Mouse (Mus musculus) left cerebral cortex, postnatal 10 days (tissue): ENCODE measurements around the gene Sema4a. TPM values are rescaled to one million over a fixed set of nuclear protein-coding genes. Genes with fewer than 3 reads are reported as not detected.
"Not testable (repeated sequence)": the region's sequence is repeated elsewhere in the genome, so short reads cannot be mapped to it uniquely, and the experiment has no call there.

Experiments used
- DNase-seq, 2 experiments: peaks; one replicate each; pipeline ENCODE4 v3.0.0; 2021 to 2022; ENCODE audit warnings: low spot score in 2 of 2, mixed read lengths in 1 of 2; ENCODE audit errors: extremely low spot score in 1 of 2
- intact Hi-C: fragments of 180-260 bp; cut with DNase I; formaldehyde crosslinking; loops from one replicate; pipeline ENCODE4 v1.15.1; 2025
- total RNA-seq, 2 experiments: library from RNA; stranded (reverse); gene quantifications; 2 replicates each; pipeline ENCODE4 v1.2.3; 2021

Sema4a gene
- total RNA-seq, 2 experiments from 2014 or later: 46.5 to 52.6 TPM

DNA sequence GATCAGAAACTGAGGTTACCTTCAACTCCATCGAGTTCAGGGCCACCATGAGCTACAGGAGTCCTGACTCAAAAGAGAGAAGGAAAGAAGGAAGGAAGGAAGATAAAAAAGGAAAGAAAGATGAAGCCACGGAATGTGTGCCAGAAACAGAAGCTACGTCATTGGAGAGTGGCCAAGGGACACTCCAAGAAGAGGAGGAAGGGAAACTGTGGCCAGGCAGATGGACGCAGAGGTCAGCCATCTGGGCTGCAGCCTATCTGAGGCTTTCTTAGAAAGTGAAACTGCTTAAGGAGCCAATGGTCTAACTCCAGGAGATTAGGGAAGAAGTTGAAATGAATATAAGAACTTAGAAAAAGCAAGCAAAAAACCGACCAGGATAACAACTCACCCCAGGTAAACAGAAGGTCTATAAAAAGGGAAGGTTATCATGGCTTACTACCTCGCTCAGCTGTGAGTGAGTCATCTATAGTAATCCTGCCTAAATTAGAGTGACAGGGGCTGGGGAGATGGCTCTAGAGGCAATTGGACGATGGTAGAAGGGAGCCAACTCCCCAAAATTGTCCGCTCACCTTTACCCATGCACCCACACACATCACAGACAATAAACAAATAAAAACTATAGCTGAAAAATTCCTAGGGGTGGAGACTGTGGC, 14.4 kb downstream of the Sema4a start:
- intact Hi-C loops: no loop called here

DNA sequence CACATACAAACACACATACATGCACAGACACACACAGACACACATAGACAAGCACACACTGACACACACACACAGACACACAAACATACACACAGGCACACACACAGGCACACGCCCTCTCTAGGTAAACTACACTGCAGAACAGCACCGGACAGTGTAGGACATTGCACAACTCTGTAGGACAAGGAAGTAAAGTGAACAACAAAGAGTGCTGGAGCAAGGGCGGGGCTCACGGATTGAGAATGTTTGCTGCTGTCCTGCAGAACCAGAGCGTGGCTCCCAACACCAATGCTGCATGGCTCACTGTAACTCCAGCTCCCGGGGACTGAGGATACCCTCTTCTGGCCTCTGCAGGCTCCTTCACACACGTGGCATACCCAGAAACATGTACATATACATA, 18.1 kb downstream of the Sema4a start:
- intact Hi-C loops: no loop called here
- DNase-seq: no peak

More for the DNA sequence above, 14.4 kb downstream of the Sema4a start:
- DNase-seq: peak in 1 of 2 experiments; percentile 38

DNA sequence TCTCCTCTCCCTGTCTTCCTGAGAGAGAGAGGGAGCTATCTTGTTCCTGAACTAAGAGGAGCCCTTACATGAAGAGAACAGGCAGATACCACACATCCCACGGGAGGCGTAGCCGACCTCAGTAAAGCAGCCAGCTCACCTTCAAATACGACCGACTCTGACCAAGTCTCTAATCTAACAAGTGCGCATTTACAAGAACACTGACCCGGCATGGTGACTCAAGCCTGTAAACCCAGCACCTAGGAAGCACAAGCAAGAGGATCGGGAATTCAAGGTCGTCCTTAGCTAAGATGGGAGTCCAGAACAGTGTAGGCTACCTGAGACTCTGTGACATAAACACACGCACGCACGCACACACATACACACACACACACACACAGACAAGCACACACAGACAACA, 18.5 kb downstream of the Sema4a start:
- no peak for DNase-seq

DNA sequence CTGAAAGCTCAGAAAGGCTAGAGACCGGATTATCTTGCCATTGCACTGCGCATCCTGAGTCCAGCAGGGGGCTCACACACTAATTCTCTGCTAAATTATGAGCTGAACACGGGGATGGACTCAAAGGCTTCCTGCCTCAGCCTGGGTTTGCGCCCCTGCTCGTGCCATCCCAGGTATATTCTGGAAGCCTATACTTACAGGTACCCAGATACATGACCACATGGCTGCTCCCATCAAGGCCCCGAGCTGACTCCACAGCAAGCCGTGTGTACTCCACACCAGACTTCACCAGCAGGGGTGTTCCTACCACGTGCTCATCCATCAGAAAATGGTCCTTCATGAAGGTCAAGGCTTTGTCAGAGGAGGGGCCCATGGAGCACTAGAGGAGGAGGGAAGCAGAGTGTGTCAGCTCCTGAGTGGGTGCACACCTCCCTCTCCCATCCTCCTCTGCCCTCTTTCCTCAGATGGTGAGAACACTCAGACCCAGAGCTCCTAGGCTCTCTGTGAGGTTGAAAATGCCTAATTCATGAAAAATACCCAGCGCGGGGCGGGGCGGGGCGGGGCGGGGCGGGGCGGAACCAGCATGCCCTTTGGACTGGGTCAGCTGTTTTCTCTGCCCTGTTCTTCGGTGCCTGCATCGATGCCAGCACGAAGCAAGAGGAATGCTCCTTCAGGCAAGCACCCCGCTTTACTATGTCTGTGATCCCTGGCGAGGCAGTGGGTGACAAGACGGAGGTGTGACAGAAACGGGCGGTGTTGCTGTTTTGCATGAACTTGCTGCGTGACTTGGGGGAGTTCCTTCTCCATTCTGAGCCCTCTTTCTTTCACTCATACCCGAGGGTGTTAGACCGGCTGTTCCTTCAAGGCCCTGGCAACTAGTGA, 20.2 kb downstream of the Sema4a start:
- intact Hi-C loops: no loop called here
- peak in 1 of 2 experiments; percentile 43 for DNase-seq

More for the DNA sequence above, 18.5 kb downstream of the Sema4a start:
- intact Hi-C loops: no loop called here

DNA sequence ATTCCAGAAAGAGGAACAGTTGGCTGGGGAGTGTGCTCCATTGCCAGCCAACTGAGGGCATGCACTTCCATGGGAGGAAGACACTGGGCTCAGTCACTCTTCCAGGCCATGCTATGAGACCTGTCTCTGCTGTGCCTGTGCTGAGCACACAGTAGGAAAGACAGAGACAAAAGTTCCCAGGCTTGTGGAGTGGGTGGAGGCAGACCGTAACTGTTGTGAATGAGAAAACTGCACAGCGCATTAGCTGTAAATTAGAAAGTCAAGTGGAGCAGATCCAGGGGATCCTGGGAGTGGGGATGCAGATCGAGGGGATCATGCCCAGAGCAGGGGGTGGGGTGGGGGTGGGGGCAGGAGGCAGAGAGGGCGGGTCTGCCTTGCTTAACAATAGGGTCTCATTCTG, 21.4 kb downstream of the Sema4a start:
- DNase-seq: no peak
- intact Hi-C loops: no loop called here

DNA sequence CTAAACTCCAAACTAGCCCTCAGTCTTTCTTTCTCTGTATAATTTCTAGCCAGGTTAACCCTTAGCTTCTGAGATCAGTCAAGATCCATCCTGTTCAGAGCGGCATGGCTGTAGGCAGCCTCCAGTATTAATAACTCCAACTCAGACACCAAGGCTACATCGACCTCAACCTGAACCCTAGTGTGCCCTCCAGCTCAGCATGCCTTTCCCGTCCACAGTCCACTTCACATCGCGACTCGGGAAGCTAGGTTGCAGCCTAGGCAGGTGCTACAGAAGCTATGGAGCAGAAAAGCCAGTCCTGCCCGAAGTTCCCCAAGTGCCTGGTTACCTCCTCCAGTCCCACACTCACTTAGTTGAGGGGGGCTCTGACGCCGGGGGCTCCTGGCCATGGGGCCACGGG, 23.5 kb downstream of the Sema4a start:
- intact Hi-C loops: no loop called here

DNA sequence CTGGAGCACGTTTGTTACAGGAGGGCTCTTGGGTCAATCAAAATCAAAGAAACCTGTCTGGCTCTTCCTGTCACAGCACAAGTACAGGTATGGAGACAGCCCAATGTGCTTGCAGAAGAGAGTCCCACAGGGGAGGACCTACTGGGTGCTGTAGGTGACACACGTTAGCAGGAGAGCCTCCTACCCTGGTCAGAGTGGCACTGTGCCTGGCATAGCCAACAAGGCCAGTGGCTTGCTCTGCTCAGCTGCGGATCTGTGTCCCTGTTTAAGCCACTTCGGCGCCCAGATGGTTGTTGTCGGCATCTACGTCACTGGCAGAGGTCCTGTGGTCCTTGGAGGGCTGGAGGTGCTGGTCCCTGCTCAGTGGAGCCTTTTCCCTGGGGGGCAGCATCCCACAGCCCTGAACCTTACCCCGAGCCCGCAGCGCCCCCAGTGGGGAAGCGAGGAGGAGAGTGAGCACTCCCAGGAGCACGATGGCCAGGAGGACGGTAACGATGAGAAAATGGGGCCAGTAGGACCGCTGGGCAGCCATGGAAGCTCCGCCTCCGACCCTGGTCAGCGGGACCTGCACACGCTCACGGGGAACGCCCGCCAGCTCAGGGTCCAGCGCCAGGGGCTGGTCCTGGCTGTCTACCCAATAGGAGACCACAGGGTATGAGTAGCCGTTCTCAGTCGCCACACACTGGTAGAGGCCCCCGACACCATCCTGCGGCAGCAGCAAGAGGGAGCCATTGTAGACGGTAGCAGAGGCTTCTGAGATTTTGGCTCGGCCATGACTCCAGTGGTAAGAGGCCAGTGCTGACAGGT, 24.4 kb downstream of the Sema4a start:
- intact Hi-C loops: no loop called here
- peak in 1 of 2 experiments; percentile 81 for DNase-seq

More for the DNA sequence above, 23.5 kb downstream of the Sema4a start:
- no peak for DNase-seq

DNA sequence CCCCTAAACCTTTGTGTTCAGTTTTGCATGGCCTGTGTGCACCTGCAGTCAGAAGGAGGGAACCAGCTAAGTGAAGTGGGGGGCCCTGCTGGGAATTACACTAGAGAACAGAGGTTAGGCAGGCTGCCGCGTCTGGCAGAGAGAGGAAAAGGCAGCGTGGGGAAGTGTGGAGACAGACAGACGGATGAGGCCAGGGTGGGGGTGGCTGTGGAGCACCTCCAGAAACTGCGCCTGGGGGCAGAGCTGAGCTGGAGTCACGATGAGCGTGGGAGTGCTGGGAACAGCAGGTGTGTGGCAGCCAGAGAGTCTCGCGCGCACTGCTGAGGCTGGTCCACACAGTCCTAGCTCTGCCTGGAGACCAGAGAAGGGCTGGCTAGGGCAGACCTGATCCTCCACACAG, 25.5 kb downstream of the Sema4a start:
- intact Hi-C loops: no loop called here

DNA sequence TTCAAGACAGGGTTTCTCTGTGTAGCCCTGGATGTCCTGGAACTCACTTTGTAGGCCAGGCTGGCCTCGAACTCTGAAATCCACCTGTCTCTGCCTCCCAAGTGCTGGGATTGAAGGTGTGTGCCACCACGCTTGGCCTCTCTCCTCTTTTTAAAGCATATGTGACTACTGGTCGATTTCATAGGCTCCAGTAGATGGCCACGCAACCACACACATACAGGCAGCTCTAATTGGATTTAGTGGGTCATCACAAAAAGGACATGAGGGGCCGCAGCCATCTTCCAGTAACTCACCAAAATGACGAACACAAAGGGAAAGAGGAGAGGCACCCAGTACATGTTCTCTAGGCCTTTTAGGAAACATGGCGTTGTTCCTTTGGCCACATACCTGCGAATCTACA, 32.3 kb downstream of the Sema4a start:
- DNase-seq, intact Hi-C loops: not testable (repeated sequence)

More for the DNA sequence above, 25.5 kb downstream of the Sema4a start:
- DNase-seq: peak; percentile 40 to 70

DNA sequence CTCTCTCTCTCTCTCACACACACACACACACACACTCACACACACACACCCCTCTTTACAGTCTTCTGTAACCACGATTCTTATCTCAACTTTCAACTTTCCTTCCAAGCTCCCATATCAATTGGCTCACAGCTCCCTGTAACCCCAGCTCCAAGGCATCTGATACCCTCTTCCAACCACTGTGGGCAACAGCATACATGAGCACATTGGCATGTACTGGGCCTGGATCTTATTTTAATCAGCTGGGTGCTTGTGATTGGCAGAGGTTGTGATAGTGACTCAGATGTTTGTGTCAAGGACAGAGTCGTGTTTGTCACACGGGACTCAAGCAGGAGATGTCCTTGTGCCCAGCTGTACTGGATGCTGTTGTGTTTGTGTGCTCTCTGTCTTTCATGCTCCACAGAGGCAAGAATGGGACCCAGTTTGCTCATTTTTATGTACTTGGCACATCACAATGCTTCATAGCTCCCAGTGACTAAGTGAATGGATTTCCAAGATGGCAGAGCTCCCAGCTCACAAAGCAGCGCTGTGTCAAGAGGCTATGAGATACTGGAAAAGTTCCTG, 33.6 kb downstream of the Sema4a start:
- intact Hi-C loops: no loop called here
- DNase-seq: no peak

DNA sequence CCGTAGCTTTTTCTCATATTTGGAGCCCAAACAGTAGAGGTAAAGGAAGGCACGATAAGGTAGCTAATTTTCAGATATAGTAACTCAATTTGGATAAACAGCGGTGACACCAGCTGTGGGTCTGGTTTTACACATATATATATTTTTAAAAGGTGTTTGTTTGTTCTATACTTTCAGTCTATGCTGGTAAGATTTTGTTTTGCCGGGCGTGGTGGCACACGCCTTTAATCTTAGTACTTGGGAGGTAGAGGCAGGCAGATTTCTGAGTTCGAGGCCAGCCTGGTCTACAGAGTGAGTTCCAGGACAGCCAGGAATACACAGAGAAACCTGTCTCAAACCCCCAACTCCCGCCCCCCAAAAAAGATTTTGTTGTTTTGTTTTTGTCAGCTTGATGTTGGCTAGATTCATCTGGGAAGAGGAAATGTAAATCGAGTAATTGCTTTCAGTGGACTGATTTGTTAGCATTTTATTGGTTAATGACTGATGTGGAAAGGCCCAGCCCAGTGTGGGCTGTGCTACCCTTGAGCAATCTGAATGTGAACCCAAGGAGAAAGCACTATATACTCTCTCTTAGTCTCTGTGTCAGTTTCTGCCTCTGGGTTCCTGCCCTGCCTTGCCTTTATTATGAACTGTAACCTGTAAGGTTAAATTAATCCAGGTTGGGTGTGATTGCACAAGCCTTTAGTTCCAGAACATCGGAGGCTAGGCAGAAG, 35.1 kb downstream of the Sema4a start:
- intact Hi-C loops: no loop called here
- no peak for DNase-seq

DNA sequence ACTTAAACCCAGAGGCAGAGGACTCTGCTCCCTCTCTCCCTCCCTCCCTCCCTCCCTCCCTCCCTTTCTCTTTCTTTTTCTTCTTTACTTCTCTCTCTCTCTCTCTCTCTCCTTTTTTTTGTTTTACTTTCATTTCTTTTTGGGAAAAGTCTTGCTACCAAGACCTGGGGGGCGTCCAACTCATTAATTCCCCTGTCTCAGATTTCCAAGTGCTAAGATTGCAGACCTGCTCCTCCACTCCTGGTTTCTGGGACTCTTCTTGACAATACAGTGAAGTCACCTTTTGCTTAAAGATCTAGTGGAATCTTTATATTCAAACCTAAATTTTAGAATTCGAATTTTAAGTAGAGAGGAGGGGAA, 35.7 kb downstream of the Sema4a start:
- intact Hi-C loops: no loop called here

DNA sequence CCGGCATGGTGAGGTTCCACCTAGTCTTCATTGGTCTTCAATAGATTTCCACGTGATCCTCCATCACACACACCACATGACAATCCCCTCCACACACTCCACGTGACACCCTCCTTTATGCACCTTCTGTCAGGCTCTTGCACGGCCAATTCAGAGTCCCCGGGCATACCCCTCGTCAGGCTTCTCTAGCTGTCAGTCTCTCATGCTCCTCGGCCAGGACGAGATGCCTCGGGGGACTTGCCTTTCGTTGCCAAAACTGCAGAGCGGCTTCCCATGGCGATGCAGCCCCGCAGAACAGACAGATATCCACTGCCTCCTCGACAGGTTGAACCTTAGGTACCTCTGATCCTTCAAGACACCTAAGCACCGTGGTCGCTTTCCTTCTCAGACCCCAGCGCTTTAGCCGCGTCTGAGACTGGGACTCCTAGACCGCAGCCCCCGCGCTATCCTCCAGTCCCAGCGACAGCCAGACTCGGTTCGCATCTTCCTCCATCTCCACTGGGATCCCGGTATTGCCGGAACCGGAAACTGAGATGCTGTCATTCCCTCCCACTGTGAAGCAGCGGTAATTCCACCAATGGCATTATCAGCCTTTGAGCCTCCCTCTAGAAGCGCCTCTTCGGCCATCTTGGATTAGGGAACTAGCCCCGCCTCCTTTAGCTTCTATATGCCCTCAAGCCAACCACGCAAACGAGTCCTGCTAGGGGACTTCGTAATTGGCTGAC, 36.2 kb downstream of the Sema4a start, which contains the start of gene Slc25a44:
Gene Slc25a44, minus strand, starts transcription at position 535 of the 725 bp plus-strand sequence.
- intact Hi-C loops: no loop called here
- DNase-seq: peak; percentile 93 to 97

More for the DNA sequence above, 35.7 kb downstream of the Sema4a start:
- DNase-seq: no peak

DNA sequence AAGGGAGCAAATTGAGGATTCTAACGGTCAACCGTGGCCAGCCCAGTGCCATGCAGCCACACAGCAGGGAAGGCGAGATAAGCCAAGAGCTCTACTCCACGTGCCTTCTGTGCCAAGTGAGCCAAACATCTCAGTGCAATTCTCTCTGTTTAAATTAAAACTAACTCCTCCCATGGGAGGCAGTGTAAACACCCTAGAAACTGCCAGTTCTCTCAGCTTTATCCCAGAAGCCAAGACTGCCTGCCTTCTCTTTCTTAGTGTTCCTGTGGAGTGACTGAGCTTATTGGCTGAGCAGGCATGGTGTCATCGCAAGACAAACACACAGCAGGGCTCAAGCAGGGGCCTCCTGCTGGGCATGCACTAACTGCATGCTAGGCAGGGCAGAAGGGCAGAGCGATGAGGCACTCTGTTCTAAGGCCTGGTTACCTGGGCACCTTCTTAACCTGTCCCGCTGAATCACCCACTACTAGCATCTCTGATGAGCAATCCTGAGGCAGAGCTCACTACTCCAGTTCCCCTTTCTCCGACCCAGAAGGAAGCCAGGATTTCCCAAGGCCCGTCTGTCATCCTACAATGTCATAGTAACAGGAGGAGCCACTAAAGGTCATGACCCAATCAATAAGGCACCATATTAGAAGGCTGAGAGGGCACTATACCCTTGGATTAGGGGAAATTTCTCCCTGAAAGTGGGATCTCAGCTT, 38.8 kb downstream of the Sema4a start:
- intact Hi-C loops: no loop called here
- DNase-seq: no peak

DNA sequence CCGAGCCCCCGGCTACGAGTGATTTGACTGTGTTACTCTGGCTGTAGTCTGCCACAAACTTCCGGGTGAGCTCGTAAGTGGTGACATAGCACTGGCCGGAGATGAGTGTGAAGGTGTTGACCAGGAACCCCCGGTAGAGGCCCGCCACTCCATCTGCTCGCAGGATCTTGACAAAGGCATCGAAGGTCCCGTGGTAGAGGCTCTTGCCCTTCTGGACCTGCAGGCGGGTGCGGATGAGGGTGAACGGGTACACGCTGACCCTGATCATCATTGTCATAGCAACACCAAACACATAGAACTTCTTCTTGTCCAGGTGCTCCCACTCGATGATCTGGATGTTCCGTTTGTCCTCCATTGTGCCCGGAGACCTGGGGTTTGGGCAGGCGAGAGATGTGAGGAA, 40.2 kb downstream of the Sema4a start:
- DNase-seq: no peak
- intact Hi-C loops: no loop called here

DNA sequence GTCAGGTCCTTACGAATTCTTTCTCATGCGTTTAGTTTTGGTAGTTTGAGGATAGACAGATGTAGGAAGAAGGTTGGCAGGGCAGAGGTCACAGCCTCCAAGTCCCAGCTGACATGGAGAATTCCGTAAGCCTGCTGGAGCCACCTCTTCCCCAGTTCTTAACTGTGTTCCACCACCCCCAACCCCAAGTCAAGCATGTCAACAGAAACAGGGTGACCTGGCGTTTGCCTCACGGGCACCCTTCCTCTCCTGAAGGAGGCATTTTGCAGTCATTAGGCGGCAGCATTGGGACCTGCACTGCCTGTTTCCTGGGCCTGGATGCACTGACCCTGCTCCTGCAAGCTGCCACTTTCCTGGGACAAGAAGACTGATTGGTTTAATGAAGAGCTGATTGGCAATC, 43.0 kb downstream of the Sema4a start:
- intact Hi-C loops: no loop called here
- no peak for DNase-seq

DNA sequence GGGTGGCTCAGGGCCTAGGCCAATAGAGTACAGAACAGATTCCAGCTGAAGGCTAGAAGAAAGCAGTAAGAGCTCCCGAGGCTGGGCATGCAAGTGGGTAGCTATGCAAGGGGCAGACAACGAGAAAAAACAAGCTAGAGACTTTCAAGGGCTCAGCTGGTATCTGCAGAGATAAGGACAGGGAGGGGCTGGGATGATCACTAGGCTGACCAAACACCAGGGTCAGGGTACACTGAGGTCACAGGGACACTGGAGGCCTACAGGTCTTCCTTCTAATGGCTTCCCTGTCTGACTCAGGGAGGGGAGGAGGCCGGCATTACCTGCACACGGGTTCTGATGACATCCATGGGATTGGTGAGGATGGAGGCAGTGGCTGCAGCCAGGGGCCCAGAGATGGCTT, 45.3 kb downstream of the Sema4a start:
- intact Hi-C loops: no loop called here

More for the DNA sequence above, 45.3 kb downstream of the Sema4a start:
- no peak for DNase-seq
